Mouse (Mus musculus): ENCODE results near the gene Zfp454. TPM values are rescaled to one million over a fixed set of nuclear protein-coding genes. Genes with fewer than 3 reads are reported as not detected.

The Zfp454 gene
- total RNA-seq (2023): under 1 TPM; 0.26 to 0.56 TPM

DNA sequence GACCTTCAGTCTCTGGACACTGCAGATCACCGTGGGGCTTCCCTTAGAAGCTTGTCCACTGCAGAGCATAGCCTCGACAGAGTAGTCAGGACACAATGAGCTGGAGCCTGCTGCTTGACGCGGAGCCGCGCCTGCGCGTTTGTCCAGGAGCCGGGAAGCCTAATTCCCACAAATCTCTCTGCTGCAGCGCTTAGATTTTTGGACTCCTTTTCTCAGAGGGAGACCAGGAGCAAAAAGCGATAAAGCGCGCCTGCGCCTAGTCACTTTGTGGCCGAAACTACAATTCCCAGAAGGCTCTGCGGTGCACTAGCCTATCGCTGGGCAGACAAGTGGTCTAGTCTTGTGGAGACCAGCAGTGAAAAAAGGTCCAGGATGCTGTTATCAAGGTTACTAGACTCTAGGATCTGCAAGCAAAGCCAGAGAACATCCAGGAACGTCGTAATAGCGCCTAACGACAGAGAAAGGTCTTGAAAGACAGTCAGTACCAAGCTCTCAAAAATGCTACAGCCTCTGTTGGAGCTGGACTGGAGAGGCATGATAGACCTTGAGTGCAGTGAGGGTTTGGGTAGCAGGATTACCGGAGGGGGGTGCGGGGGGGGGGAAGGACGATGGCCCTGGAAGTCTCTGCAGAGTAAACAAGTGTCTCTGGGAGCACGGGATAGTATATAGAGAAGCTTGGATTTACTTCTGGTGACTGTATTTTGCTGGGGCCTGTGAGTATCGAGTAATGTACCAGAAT, at the start of gene Zfp454:
Gene Zfp454, minus strand, starts transcription at position 262 of the 739 bp plus-strand sequence.

DNA sequence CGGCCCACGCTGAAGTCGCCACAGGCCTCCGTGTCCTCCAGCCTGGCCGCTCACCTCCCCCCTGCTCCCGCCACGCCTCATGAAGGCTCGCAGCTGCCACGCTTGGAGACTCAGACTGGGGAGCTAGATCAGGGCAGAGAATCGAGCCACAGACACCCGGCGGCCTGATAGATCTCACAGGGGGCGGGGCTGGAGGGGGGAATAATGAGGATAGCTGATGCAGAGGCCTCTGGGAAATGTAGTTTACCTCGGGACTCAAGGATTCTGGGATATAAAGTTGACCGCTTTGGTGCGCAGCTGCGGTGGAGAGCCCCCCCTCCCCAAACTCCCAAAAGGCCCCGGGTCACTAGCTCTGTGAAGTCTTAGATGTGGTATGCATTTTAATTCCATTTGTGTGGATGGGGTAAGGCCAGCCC, 44.0 kb upstream of the Zfp454 start, which contains the start of gene Zfp354b:
Gene Zfp354b, minus strand, starts transcription at position 183 of the 416 bp plus-strand sequence.

DNA sequence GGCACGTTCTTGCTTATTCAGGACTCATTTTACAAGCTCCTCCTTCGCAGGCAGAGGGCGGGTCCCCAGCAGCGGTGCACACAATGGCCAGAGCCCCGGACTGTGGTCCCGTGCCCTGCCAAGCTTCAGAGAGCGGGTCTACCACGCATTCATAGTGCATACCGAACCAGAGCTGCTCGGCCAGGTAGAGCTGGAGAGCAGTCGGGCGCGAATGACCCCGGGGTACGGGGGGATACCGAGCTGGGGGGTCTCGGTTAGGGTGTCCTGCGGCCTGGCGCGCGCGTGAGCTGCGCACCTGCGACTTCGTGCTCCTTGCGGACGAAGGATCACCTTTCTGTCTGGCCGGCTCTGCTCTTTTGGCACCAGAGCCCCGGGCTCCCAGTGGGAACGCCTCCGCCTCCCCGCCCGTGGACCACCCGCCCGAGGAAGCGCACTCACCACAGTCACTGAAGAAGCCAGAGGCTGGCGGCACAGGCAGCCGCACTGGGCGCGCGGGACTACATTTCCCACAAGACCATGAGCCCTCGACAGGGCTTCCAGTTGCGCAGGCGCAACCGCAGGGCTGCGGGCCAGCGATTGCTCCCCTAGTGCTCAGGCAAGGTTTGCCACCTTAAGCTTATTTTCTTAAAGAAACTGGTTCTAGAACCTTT, 28.3 kb upstream of the Zfp454 start, which contains the start of gene Zfp2:
Gene Zfp2, minus strand, starts transcription at position 495 of the 650 bp plus-strand sequence.

DNA sequence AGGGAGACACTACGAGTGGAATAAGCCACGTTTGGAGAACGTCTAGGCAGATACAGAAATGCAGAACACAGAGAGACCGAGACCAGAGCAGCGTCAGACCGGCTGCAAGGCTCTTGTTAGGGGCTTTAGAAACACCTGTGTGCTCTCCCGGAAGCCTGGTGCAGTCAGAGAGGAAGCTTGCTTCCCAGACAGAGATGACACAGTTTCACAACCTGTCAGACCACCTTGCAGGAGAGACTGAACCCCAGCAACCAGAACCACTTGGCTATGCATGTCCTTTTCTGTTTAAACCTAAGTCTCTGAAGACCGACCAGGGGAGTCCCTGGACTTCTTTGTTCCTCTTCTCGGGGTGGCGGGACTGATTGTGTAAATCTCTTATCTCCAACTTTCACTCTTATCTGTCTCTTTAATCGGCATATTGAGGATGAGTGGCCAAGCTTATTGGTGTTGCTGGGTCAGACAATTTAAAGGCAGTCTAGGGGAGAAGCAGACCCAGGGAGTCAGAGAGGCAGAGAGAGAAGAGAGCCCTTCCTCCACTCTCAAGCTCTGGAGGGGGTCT, 37.2 kb downstream of the Zfp454 start, which contains the start of gene Grm6:
Gene Grm6, plus strand, starts transcription at position 509 of the 559 bp plus-strand sequence.

DNA sequence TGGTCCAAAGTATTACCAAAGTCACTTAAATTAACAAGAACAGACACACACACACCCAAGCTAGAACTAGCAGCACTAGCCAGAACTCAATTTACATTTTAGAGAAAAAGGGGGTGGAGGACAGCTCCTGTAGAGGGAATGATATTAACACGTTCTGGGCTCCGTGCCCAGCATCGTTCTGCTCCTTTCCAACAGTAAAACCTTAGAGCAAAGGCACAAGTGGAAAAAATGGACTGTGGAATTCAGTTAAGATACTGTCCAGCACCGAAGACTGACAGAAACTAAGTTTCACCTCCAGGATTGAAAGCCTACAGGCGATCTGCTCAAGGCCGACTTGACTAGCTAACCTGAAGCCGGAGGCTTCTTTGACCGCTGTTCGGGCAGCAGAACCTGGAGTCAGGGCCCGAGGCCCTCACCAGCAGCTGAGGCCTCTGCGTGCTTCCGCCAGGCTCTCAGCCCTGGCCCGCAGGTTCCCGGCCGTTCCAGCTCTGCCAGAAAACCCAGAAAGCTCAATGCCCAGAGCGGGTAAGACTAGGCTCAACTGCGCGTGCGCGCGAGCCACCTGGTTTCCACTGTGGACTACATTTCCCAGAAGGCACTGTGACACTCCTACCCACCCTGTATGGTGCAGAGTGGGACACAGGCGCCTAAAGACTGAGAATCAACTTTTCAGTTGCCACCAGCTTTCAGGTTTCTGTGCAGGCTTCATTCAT, 46.3 kb downstream of the Zfp454 start, which contains the start of gene Zfp879:
Gene Zfp879, minus strand, starts transcription at position 530 of the 713 bp plus-strand sequence.

DNA sequence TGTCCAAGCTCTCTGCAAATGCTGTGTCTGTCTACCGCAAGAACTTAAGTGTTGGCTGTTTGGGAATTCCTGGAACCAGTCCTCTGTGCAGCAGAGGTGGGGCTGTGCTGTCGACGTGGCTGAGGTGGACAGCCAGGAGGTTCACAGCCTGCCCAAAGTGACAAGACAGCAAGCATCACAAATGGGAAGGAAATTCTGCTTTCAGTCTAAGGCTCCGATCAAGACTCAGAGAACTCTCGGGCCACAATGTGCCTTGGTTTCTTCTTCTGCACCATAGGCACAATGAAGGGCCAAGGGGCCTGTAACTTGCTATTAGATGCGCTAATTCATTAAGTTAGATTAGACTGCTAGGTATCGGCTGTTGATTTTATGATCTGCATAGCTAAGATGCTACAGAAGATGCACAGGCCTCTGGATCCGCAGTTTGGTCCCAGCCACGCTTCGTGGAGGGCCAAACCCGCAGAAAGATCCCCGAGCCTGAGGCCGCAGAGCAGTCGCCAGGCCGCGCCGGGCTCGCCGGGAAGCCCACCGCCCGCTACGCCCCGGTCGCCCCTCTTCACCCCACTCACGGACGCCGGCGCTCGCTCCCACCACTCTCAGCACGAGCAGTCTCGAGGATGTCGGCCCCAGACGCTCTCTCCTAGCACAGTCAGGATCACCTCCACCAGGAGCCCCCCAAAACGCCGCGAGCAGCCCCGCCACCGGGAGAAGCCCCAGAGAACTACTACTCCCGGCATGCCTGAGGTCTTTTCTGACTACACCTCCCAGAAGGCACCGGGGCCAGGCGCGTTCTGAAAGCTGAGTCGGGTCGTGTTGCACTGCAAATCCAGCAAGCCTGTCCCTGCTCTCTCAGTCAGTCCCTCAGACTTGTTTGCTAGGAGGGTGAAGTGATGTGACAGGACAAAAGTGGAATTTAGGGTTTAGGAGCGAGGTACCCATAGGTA, 60.2 kb downstream of the Zfp454 start, which contains the start of gene Zfp354c:
Gene Zfp354c, minus strand, starts transcription at position 715 of the 944 bp plus-strand sequence.

Other genes starting within 250 kb of the Zfp454 start
- gene Zfp354c, start 59.9 kb downstream of the Zfp454 start, total RNA-seq (2023): 10 to 100 TPM in 1 of 2 experiments, 1 to 10 TPM in 1; 8.3 to 10.1 TPM
- under 1 TPM in 1 of 2 experiments, not detected in 1; 0.58 TPM for gene Zfp879, start 46.1 kb downstream of the Zfp454 start, total RNA-seq (2023)
- gene Grm6, start 37.0 kb downstream of the Zfp454 start, total RNA-seq (2023): 10 to 100 TPM; 41.7 to 44.7 TPM
- gene Zfp2, start 28.5 kb upstream of the Zfp454 start, total RNA-seq (2023): 1 to 10 TPM; 2.5 to 4.0 TPM
- 1 to 10 TPM in 1 of 2 experiments, under 1 TPM in 1; 0.75 to 1.8 TPM for gene Zfp354b, start 44.0 kb upstream of the Zfp454 start, total RNA-seq (2023)
- gene 4933414I15Rik, start 56.1 kb upstream of the Zfp454 start, total RNA-seq (2023): not detected
- not detected for gene Prop1, start 66.1 kb upstream of the Zfp454 start, total RNA-seq (2023)
- gene Olfr1378, start 78.9 kb upstream of the Zfp454 start, total RNA-seq (2023): not detected
- not detected for gene Olfr1377, start 94.3 kb upstream of the Zfp454 start, total RNA-seq (2023)
- gene Olfr51, start 115.9 kb upstream of the Zfp454 start, total RNA-seq (2023): not detected
- not detected for gene Olfr54, start 126.6 kb upstream of the Zfp454 start, total RNA-seq (2023)
- not detected for gene Olfr1375, start 160.5 kb upstream of the Zfp454 start, total RNA-seq (2023)
- not detected for gene Zfp354a, start 171.6 kb upstream of the Zfp454 start, total RNA-seq (2023)

Data from B cell, adult 67 days (primary cell).